Mouse (Mus musculus): ENCODE results near the gene Dcaf5.

GRCm38 (mm10) chr12:80463666-80464269 lies 27.4 kb upstream of the Dcaf5 start:
- TF ChIP-seq EP300 (optimal IDR thresholded peaks at IDR 0.05) = no peak
- TF ChIP-seq CTCF (IDR thresholded peaks at IDR 0.05; ENCODE audit: low read depth) = no peak

Measured in stomach, postnatal 0 days (tissue).